Mouse (Mus musculus) intestine, embryonic 14.5 days (tissue): ENCODE results near the gene Asphd2. TPM values are rescaled to one million over a fixed set of nuclear protein-coding genes. Genes with fewer than 3 reads are reported as not detected.

ENCODE experiments used
- ATAC-seq: fragments of 200-750 bp; cut with Nextera tagmentation; replicated peaks from 2 replicates; pipeline ENCODE4 v1.8.0; 2017; ENCODE audit warnings: low read depth, moderate number of reproducible peaks, moderate TSS enrichment, moderate library complexity; ENCODE audit not compliant: low FRiP score, low TSS enrichment
- DNase-seq: peaks from one replicate; pipeline ENCODE4 v3.0.0-alpha.2; 2018; ENCODE audit warnings: low spot score
- H3K27ac ChIP-seq: fragments of 300-500 bp; sonication (generic); 2 replicates; pipeline ENCODE4 v1.5.1; 2014; ENCODE audit warnings: low read depth, mild to moderate bottlenecking, control low read depth
- H3K27me3 ChIP-seq: fragments of 300-500 bp; sonication (generic); replicated peaks from 2 replicates; pipeline ENCODE4 v1.6.1; 2014; ENCODE audit warnings: low read length, control low read depth; ENCODE audit not compliant: control insufficient read depth, insufficient read depth
- H3K36me3 ChIP-seq: fragments of 300-500 bp; sonication (generic); 2 replicates; pipeline ENCODE4 v1.6.1; 2014; ENCODE audit warnings: low read length, control low read depth; ENCODE audit not compliant: control insufficient read depth, insufficient read depth
- H3K4me1 ChIP-seq: fragments of 300-500 bp; sonication (generic); replicated peaks from 2 replicates; pipeline ENCODE4 v1.6.1; 2014; ENCODE audit warnings: low read length, control low read depth, mixed read lengths; ENCODE audit not compliant: control insufficient read depth, insufficient read depth
- H3K4me2 ChIP-seq: fragments of 300-500 bp; sonication (generic); 2 replicates; pipeline ENCODE4 v1.6.1; 2014; ENCODE audit warnings: low read length
- H3K4me3 ChIP-seq: fragments of 300-500 bp; sonication (generic); 2 replicates; pipeline ENCODE4 v1.5.1; 2014; ENCODE audit warnings: low read depth, low read length, control low read depth, mixed read lengths
- H3K9ac ChIP-seq: fragments of 300-500 bp; sonication (generic); 2 replicates; pipeline ENCODE4 v1.6.1; 2014; ENCODE audit warnings: mild to moderate bottlenecking, low read length
- H3K9me3 ChIP-seq: fragments of 300-500 bp; sonication (generic); 2 replicates; pipeline ENCODE4 v1.6.1; 2016; ENCODE audit warnings: low read length, control low read depth; ENCODE audit not compliant: control insufficient read depth
- WGBS: fragments of 180-500 bp; shearing (Covaris S2); extraction: QIAGEN DNeasy Blood & Tissue Kit; methylation state at CpG from one replicate; pipeline ENCODE4 v1.1.7; 2014; 5-methylcytosine and 5-hydroxymethylcytosine counted together
- polyA plus RNA-seq: library from polyadenylated mRNA; unstranded; fragments of >200 nt; fragmentation: Nextera tagmentation; extraction: Ambion mirVana; gene quantifications from 2 replicates; pipeline ENCODE4 v1.2.1, GENCODE M21; 2014

Asphd2 gene
- polyA plus RNA-seq, 1 experiment from 2014 or later, result 9.3 TPM

GRCm38 (mm10) chr5:112384805-112385472 is 9.7 kb downstream of the Asphd2 start:
- ATAC-seq, result no peak
- 94% methylated on average over 13 of the region's 13 CpGs for WGBS
- DNase-seq, result no peak

GRCm38 (mm10) chr5:112382641-112383330 is 11.9 kb downstream of the Asphd2 start:
- Histone ChIP-seq H3K9me3 (no peaks in the 10 kb centered on the region), H3K36me3 (peaks cover 19% of the 10 kb centered on the region), H3K4me3 (no peak overlapping the region), H3K27me3 (no peaks in the 10 kb centered on the region), H3K4me2 (no peak overlapping the region), H3K27ac (no peak overlapping the region), H3K9ac (no peak overlapping the region), H3K4me1 (peaks cover 5% of the 10 kb centered on the region)
- ATAC-seq (no peak), DNase-seq (no peak)
- 33% methylated on average over 17 of the region's 17 CpGs for WGBS

More at GRCm38 (mm10) chr5:112384805-112385472, 9.7 kb downstream of the Asphd2 start:
- Histone ChIP-seq H3K36me3 (peaks cover 5% of the 10 kb centered on the region; the same call in 1 of the 2 replicates), H3K27ac (no peak overlapping the region), H3K9ac (no peak overlapping the region), H3K9me3 (no peaks in the 10 kb centered on the region), H3K4me3 (no peak overlapping the region), H3K27me3 (no peaks in the 10 kb centered on the region), H3K4me2 (no peak overlapping the region), H3K4me1 (peaks cover 5% of the 10 kb centered on the region)

GRCm38 (mm10) chr5:112382042-112382441 is 12.6 kb downstream of the Asphd2 start:
- 74% methylated on average over 9 of the region's 9 CpGs for WGBS
- no peak overlapping the region for H3K4me2 ChIP-seq
- H3K27ac ChIP-seq, result no peak overlapping the region
- no peak for ATAC-seq
- H3K36me3 ChIP-seq, result peaks cover 23% of the 10 kb centered on the region
- no peak overlapping the region for H3K4me3 ChIP-seq
- H3K9ac ChIP-seq, result no peak overlapping the region
- no peak for DNase-seq
- no peaks in the 10 kb centered on the region for H3K9me3 ChIP-seq
- peaks cover 5% of the 10 kb centered on the region for H3K4me1 ChIP-seq
- no peaks in the 10 kb centered on the region for H3K27me3 ChIP-seq

DNA sequence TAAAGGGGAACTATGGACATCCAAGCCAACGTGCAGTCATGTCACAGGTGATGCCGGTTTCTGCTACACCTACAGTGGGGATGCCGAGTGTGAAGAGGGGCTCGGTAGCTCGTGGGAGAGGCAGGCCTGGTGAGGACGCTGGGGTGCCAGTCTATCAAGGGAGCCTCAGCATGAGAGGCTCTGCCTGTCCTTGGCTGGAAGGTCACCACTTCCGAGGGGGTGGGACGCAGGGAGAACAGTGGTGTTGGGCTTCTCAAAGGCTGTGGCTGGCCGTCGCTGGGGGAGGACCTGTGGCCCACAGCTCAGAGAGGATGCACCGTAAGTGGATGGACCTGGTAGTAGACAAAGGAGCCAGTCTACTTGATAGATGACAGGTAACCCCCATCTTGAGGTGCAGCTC is 13.5 kb downstream of the Asphd2 start:
- no peaks in the 10 kb centered on the region for H3K9me3 ChIP-seq
- H3K27ac ChIP-seq, result no peak overlapping the region
- ATAC-seq, result no peak
- H3K4me1 ChIP-seq, result peaks cover 5% of the 10 kb centered on the region
- peaks cover 23% of the 10 kb centered on the region for H3K36me3 ChIP-seq
- 83% methylated on average over 11 of the region's 11 CpGs for WGBS
- H3K9ac ChIP-seq, result no peak overlapping the region
- H3K4me3 ChIP-seq, result no peak overlapping the region
- no peak overlapping the region for H3K4me2 ChIP-seq
- DNase-seq, result no peak
- H3K27me3 ChIP-seq, result no peaks in the 10 kb centered on the region

DNA sequence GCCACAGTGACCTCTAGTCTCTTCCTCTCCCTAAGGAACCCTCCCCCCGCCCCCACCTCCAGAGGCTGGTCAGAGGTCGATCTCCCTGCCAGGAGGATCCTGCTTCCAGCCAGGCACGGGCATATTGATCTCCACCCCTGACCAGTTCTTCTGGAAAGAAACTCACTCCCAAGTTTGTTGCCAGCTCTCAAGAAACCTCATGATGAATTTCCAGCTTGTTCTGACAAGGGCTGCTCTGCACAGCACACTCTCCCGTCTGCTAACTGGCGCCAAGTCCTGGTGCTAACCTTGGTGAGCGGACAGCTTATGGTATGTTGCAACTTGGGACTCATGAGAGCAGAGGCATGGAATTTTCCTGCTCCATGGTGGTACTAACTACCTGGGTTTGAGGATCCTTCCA is 15.9 kb downstream of the Asphd2 start:
- H3K9ac ChIP-seq, result no peak overlapping the region
- peaks cover 45% of the 10 kb centered on the region for H3K36me3 ChIP-seq
- 63% methylated on average over 6 of the region's 6 CpGs for WGBS
- H3K27me3 ChIP-seq, result no peaks in the 10 kb centered on the region
- H3K4me1 ChIP-seq, result peaks cover 5% of the 10 kb centered on the region
- H3K4me2 ChIP-seq, result no peak overlapping the region
- H3K27ac ChIP-seq, result no peak overlapping the region
- no peaks in the 10 kb centered on the region for H3K9me3 ChIP-seq
- H3K4me3 ChIP-seq, result no peak overlapping the region
- ATAC-seq (no peak), DNase-seq (no peak)

DNA sequence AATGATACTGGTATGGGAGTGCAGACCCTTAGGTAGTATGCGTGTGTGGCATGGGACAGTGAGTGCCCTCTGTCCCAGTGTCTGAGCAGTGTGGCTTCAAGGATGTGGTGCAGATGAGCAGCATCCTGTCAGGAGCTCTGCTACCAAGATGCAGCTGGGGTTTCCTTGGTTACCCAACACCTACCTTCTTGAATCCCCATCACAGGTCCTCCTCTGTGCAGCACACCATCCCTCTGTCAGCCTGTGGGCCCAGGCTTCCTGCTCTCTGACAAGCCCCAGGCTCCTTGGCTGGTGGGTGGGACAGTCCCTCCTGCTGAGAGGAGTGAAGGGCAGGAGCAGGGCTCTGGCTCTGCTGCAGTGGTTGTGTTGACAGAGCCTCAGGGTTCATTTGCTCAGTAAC is 17.3 kb downstream of the Asphd2 start:
- Histone ChIP-seq H3K27me3 (no peaks in the 10 kb centered on the region), H3K4me1 (peaks cover 1% of the 10 kb centered on the region; the same call in 1 of the 2 replicates), H3K4me3 (no peak overlapping the region), H3K27ac (no peak overlapping the region), H3K4me2 (no peak overlapping the region), H3K36me3 (peaks cover 56% of the 10 kb centered on the region), H3K9me3 (no peaks in the 10 kb centered on the region), H3K9ac (no peak overlapping the region)
- WGBS, result 81% methylated on average over 1 of the region's 1 CpGs
- ATAC-seq, result no peak
- no peak for DNase-seq

GRCm38 (mm10) chr5:112376111-112376510 is 18.6 kb downstream of the Asphd2 start:
- DNase-seq, result no peak
- Histone ChIP-seq H3K27ac (no peak overlapping the region), H3K9ac (no peak overlapping the region), H3K9me3 (no peaks in the 10 kb centered on the region), H3K4me2 (no peak overlapping the region), H3K4me3 (no peak overlapping the region), H3K4me1 (no peaks in the 10 kb centered on the region), H3K36me3 (peaks cover 64% of the 10 kb centered on the region), H3K27me3 (no peaks in the 10 kb centered on the region)
- ATAC-seq, result no peak
- WGBS, result 88% methylated on average over 4 of the region's 4 CpGs

DNA sequence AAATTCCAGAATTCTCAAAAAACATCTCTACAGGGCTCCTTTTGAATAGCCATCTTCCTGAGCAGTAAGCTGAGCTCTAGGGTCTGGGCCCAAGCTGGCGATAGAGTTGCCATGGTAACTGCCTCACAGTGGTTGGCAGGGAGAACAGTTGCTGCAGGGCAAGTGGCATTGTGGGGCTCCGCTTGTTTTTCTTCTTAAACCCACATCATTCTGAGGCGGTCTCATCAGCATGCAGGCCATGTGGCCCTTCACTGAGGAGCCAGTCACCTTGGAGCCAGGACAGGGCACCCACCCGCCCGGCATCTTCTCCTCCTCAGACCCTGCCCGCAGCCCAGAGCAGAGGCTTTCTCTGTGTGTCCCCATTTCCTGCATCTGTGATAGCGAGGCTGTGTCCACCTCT is 22.7 kb downstream of the Asphd2 start:
- peaks cover 81% of the 10 kb centered on the region for H3K36me3 ChIP-seq
- WGBS, result 77% methylated on average over 7 of the region's 7 CpGs
- no peak overlapping the region for H3K4me2 ChIP-seq
- H3K4me3 ChIP-seq, result no peak overlapping the region
- no peaks in the 10 kb centered on the region for H3K9me3 ChIP-seq
- no peak overlapping the region for H3K27ac ChIP-seq
- ATAC-seq, result no peak
- no peaks in the 10 kb centered on the region for H3K4me1 ChIP-seq
- H3K9ac ChIP-seq, result no peak overlapping the region
- no peaks in the 10 kb centered on the region for H3K27me3 ChIP-seq
- no peak for DNase-seq
